Mouse (Mus musculus): ENCODE measurements around the gene Gm15155. TPM values are rescaled to one million over a fixed set of nuclear protein-coding genes. Genes with fewer than 3 reads are reported as not detected.
"Not testable (repeated sequence)": the region's sequence is repeated elsewhere in the genome, so short reads cannot be mapped to it uniquely, and the experiment has no call there.

The Gm15155 gene
- not detected for total RNA-seq (2021)

DNA sequence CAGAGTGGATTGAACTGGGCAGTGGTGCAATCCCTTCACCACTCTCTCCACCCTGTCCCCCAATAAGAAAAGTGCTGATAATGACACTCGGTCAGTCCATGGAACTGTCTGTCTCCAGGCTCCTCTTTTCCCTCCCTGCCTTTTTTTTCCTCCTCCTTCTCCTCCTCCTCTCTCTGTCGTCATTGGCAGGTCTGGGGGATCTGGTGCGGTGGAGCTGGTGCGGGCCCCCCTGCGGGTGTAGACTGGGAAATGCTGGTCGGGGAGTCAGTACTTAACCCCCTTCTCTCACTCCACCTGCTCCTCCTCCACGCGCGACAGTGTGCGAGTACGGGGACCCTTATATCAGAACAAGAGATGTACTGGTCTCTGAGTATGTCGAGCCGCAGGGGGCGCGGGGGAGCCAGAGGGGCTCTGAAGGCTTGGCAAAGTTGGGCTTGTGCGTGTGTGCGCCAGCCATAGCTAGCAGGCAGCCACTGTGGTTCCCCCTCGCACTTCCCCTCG is at the start of gene Gm15155:
TSS of gene Gm15155 (plus strand) at position 401 of the 501 bp plus-strand sequence.
- no peak for DNase-seq

DNA sequence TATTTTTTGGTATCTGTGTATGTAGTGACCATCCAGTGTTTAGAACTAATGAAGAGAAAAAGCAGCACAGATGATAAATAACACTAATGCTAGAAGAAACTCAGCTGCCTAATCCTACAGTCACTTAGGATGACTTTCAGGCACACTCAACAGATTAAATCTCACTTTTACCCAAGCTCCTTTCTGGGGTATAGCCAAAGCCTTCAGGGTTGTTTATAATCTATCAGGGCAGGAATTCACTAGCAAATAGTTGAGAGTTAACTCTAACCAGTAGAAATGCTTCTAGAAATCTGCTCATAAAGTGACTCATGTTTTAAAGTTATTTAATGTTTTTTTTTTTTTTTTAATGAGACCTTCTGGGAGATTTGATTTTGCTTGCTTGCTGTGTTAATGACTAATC is 44.8 kb upstream of the Gm15155 start:
- DNase-seq = no peak

DNA sequence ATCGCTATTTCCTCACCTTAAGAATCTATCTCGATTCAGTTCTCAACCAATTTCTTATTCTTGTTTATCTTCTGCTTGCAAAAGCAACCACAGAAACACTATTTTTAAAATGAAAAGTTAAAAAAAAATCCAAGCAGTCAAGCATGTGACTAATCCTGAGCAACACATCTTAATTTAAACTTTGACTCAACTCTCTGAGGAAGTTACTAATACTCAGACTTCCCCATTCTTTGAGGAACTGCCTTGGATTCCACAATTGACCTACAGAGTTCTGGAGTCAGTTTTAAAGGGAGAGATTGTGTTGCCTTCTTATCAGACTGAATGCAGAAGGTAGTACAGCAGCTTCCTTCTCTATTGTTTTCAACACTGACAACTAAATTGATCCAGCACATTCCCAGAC is 40.0 kb upstream of the Gm15155 start:
- no peak for DNase-seq

DNA sequence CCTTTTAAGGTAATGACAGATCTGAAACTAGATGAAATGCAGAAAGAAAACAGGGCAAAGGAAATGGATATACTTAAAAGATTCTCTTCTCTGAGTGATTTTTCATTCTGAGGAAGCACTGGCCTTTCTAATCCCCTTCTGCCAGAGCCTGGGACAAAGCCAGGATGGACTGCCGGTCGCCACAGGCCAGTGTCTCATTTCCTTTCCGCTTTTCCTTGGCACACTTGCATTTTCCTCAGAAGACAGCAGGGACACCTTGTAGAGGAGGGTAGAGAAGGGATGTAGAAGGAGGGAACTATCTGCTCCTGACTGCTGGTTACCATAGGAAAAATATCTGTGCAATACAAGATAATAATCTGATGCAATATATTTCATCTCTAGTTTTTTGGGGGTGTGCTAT is 33.1 kb upstream of the Gm15155 start:
- no peak for DNase-seq

DNA sequence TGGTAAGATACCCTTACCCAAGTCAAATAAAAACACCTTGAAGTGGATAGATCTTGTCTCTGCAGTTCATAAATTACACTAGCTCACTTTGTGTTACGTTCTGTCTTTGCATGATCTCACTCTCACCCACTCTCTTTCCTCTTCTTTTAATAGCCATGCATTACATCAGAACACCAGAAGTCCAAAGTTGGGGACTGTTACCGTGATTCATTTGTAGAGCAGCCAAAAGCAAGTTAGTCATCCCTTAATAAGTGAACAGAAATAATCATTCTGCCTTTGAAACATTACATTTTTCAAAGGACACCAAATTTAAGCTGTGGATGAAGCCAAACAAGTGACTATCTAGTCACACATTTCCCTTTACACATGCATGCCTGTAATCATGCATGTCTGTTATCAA is 32.1 kb upstream of the Gm15155 start:
- DNase-seq = no peak

GRCm38 (mm10) chrX:155594685-155595084 is 29.9 kb upstream of the Gm15155 start:
- DNase-seq = no peak

DNA sequence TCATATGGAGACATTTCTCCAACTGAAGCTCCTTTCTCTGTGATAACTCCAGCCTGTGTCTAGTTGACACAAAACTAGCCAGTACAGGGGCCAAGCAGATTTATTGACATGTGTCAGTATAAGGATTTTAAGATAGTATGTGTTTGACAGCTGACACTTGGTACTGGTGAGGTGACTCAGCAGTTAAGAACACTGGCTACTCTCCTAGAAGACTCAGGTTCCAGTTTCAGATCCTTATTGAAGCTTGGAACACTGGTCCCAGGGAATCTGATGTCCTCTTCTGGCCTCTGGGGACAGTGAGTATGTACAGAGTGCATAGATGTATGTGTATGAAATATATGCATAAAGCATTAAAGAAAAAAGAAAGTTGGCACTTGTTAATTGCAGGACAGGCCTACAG is 28.2 kb upstream of the Gm15155 start:
- DNase-seq = no peak

- no peak for DNase-seq
Measured at GRCm38 (mm10) chrX:155601196-155601595, 23.3 kb upstream of the Gm15155 start.

GRCm38 (mm10) chrX:155622527-155622926 is 2.0 kb upstream of the Gm15155 start:
- DNase-seq = no peak

DNA sequence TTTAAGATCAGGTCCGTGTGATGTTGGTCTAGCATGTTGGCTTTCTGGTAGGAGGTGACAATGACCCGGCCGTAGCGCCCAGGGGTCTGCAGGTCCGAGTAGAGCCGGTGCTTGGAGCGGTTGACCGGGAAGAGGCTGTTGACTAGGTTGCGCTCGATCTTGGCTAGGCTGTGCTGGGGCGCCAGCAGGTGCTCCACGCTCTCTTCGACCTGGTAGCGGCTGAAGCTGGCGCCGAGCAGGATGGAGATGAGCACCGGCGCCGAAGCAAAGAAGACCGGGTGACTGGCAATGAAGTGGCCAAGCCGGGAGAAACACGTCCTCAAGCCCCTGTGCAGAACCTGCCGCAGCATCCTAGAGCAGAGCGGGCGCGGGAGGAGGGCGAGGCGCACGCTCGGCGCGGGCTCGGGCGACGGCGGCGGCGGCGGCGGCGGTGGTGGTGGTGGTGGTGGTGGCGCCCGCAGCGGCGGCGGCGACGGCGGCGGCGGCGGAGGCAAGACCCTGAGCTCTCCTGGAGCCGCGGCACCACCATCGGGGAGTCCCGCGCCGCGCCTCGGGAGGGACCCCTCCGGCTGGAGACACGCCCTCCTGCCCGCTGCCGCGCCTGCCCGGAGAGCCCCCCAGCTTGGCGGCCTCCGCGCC is 1.5 kb upstream of the Gm15155 start:
- DNase-seq = no peak

- DNase-seq = no peak
Measured at GRCm38 (mm10) chrX:155623701-155624281, 750 bp upstream of the Gm15155 start, which contains the start of gene Ptchd1. Gene Ptchd1, minus strand, starts transcription at chrX:155623814.

- no peak for DNase-seq
Measured at GRCm38 (mm10) chrX:155624895-155625294, 354 bp downstream of the Gm15155 start.

DNA sequence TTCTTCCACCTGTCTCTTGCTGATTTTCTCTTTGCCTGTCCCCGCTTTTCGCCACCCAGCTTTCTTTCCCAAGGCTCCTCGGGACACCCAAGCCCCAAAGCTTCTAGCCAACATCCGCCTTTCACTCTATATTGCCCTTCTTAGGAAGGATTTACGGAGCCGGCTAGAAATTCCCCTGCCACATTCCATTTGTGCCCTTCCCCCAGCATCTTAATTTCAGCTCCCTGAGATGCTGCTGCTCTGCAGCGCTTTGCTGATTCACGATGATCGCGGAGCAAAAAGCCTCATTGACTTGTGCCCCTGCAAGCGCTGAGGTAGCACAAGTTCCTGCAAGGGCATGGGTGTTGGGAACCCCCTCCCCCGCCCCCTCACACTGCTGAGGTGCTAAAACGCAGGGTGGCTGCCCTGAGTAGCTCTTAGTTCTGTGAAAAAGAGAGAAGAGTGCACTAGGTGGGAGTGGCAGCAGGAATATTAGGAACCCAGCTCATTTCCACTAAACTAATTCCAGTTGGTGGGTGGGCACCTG is 1.2 kb downstream of the Gm15155 start:
- DNase-seq = no peak

DNA sequence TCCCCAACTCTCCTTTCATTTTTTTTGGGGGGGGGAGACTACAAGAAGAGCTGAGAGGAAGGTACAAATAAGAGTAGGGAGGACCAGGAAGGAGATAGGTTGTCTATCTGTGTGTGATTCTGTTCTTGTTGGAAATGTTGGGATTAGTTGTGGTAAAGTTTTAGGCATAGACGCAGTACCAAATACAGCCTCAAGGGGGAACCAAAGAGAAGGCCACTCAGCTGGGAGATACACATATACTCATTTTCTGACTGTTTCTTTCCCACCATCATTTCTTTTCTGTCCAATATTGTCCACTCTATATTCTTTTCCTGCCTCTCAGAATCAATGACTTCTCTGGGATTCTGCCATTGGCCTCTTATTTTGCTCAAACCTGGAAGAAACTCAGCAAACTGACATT is 19.4 kb downstream of the Gm15155 start:
- DNase-seq = peak; percentile 17

- DNase-seq = no peak
Measured at GRCm38 (mm10) chrX:155645975-155646374, 21.4 kb downstream of the Gm15155 start.

GRCm38 (mm10) chrX:155657971-155658370 is 33.4 kb downstream of the Gm15155 start:
- DNase-seq = no peak

GRCm38 (mm10) chrX:155690440-155690839 is 65.9 kb downstream of the Gm15155 start:
- DNase-seq = not testable (repeated sequence)

DNA sequence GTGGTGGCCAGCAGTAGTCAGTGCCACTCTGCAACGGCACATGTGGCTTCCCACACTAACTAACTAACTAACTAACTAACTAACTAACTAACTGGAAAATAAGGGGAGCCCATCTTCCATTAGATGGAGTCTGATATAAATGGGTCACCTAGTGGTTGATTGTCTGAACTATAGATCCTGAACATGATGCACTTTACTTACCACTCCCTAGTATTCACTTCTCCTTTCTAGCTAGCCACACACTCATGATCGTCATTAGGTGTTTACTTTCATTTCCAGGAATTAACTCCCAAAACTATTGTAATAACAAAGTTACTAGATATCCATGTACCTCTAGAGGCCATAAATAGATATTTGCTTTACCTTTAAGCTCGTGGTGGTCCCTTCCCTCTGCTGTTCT is 99.6 kb downstream of the Gm15155 start:
- DNase-seq = no peak

- DNase-seq = no peak
Measured at GRCm38 (mm10) chrX:155728387-155728786, 103.8 kb downstream of the Gm15155 start.

GRCm38 (mm10) chrX:155888118-155888517 is 263.6 kb downstream of the Gm15155 start:
- DNase-seq = no peak

DNA sequence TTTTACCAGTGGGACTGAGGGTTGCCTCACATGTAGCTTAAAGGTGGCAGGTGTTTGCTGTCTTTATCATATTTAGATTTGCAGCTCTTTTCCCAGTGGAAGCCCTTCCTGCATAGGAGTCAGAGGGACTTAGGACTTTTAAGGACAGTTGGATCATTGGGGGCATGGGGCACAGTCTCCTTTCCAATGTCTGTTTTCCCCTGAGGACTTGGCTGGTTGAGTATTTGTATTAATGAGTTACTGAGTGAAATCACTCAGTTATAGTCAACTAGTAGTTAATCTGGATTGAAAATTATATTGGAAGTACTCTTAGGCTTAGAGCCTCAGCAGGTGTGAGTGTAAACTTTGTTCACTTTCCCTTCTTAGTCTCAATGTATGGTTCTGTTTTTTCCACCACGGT is 275.5 kb downstream of the Gm15155 start:
- DNase-seq = no peak

DNA sequence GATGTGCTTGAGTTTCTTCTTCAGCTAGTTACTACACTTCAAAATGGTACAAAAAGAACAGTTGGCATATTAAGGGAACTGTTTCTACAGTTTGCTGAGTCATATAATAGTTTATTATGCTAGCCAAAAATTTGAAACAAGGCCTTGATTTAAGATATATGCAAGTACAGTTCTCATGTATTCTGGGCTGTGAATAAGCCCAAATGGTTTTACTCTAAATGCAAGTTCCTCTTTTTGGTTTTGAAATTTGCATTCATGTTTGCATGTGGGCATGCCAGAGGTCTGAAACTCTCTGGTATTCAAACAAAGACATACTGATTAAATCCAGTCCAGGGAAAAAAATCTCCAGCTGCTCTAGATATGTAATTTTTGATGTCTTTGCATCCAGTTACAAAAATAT is 277.2 kb downstream of the Gm15155 start:
- no peak for DNase-seq

- DNase-seq = no peak
Measured at GRCm38 (mm10) chrX:155903108-155903507, 278.6 kb downstream of the Gm15155 start.

- no peak for DNase-seq
Measured at GRCm38 (mm10) chrX:156009756-156010155, 385.2 kb downstream of the Gm15155 start.

Data from heart, postnatal 4 days (tissue).